Mouse (Mus musculus) small intestine, adult 2 months (tissue): ENCODE measurements at regions not wholly inside any gene's neighbourhood (a gene's known extent, or its start where the extent isn't known, plus 50 kb on each side); places are given as distances from the start of the nearest gene placed in this dataset.

ENCODE experiments used
- CTCF ChIP-seq: fragments of 200-500 bp; IDR thresholded peaks from 2 replicates; pipeline ENCODE4 v1.5.1; 2012; ENCODE audit warnings: low read depth, mild to moderate bottlenecking, control low read depth, inconsistent platforms, low read length, moderate library complexity, mixed read lengths; ENCODE audit not compliant: insufficient replicate concordance, insufficient read length; ENCODE audit errors: extremely low read depth
- POLR2A ChIP-seq: fragments of 200-500 bp; IDR thresholded peaks from 2 replicates; pipeline ENCODE4 v1.6.1; 2012; ENCODE audit warnings: low read depth, mild to moderate bottlenecking, control low read depth, inconsistent platforms, low read length, moderate library complexity

DNA sequence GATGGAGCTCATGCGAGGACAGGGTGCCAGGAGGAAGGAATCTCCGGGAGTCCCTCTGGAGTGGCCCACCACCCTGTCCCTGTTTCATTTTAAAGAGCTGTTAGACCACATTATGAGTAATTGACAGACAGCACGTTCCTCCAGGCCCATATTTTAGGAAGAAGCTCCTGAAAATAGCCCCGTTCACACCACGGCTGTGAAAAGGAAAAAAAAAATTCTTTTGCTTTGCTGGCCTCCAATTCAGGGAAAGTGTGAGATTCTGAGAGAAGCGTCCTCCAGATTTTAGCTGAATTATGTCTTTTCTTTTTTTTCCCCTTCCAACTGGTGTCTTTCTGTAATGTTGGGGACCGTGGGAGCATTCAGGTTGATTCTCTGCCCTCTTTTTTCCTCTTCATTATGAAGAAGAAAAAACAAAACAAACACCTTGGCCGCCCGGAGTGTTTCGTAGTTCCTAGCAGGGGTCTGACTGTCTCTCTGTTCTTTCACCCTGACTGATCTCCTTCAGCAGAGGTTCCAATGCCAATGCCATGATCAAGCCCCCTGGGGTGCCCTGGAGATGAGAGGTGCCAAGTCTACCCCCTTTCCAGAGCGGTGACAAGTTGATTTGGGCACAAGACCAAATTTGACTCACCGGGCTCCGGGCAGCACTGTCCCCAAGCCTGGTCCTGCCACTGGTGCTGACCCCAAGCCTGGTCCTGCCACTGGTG, 277.6 kb upstream of the Sulf2 start:
- TF ChIP-seq CTCF, result no peak
- TF ChIP-seq POLR2A, result no peak
